Mouse (Mus musculus) spleen, postnatal 14 days (tissue): ENCODE data around the gene Epx.

Source experiments
- DNase-seq, 2 experiments: peaks; one replicate each; pipeline ENCODE4 v3.0.0; 2021 to 2022; ENCODE audit warnings: low spot score in 2 of 2

Gene Epx

GRCm38 (mm10) chr11:87840676-87841075, 34.7 kb downstream of the Epx start:
- DNase-seq, result no peak

GRCm38 (mm10) chr11:87828239-87828900, 47.0 kb downstream of the Epx start, which contains the start of gene Lpo:
Lpo (minus strand) TSS chr11:87828289.
- no peak for DNase-seq

DNA sequence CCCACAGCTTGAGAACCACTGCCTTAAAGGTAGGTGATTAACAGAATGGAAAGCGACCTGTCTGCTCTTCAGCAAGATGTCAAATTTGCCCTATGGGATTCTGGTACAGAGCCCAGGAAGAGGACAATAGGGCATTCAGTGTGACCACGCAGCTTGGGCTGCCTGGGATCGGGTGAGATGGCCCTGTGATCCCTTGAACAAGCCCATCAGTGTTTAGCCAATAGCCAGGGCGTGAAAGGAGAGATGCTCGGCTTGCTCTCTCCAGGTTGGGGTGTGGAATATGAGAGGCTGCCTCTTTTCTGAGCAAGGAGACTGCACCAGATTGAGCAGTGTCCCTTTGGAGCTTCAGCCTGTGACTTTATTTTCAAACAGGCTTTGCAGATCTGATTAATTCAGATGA, 53.8 kb downstream of the Epx start:
- no peak for DNase-seq

GRCm38 (mm10) chr11:87817443-87817773, 57.9 kb downstream of the Epx start:
- no peak for DNase-seq

DNA sequence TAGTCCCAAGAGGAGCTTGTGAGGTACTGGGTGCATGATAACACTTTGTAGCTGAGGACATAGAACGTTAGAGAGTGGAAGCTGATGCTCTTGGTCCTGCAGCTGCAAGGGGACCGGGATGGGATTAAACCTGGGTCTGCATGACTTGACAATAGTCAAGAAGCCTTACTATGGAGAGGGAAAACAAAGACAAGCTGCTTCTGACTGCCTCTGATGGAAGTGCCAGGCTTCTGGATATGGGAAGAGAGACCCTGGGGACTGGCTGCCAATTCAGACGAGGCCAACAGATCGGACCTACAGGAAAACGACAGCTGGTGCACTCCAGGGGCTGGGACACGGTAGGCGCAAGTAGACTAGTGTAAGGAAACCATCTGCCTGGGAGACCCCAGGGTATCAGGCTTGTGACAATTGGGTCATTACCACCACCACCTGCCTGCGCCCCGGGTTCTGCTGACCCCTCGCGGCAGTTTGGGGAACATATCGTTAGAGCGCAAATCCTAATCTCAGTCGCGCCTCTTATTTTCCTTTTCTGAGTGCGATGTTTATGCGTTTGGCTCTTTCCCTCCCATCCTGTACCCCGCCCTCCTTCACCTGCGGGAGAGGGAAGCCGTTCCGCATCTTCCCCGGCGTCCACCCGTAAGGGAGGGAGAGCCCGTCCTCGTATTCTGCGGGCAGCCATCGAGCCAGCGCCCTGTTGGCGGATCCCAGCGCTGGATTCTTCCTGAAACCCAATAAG, 58.5 kb downstream of the Epx start:
- DNase-seq, result peak in 1 of 2 experiments; percentile 21

- no peak for DNase-seq
Observed at GRCm38 (mm10) chr11:87814831-87815230, 60.5 kb downstream of the Epx start.
